Mouse (Mus musculus) forebrain, postnatal 0 days (tissue): ENCODE measurements around the gene Pdpn. TPM values are rescaled to one million over a fixed set of nuclear protein-coding genes. Genes with fewer than 3 reads are reported as not detected.
A peak's percentile ranks its signal among the peaks of the same experiment; 100 is the strongest.

Experiments
- ATAC-seq: fragments of 200-750 bp; cut with Nextera tagmentation; 2 replicates; pipeline ENCODE4 v1.8.0; 2017; ENCODE audit warnings: mild to moderate bottlenecking, moderate library complexity
- DNase-seq: peaks from one replicate; pipeline ENCODE4 v3.0.0-alpha.2; 2015
- H3K27ac ChIP-seq: fragments of 300-500 bp; sonication (generic); 2 replicates; pipeline ENCODE4 v1.5.1; 2014; ENCODE audit warnings: low read depth, mild to moderate bottlenecking, antibody characterized with exemption, low read length, moderate library complexity, mixed read lengths
- H3K27me3 ChIP-seq: fragments of 300-500 bp; sonication (generic); 2 replicates; pipeline ENCODE4 v1.6.1; 2014; ENCODE audit warnings: mild to moderate bottlenecking, low read length, mixed read lengths; ENCODE audit not compliant: insufficient read depth
- H3K36me3 ChIP-seq: fragments of 300-500 bp; sonication (generic); 2 replicates; pipeline ENCODE4 v1.6.1; 2014; ENCODE audit warnings: mild to moderate bottlenecking, moderate library complexity; ENCODE audit not compliant: insufficient read depth
- H3K4me1 ChIP-seq: fragments of 300-500 bp; sonication (generic); 2 replicates; pipeline ENCODE4 v1.6.1; 2014; ENCODE audit warnings: antibody characterized with exemption; ENCODE audit not compliant: insufficient read depth
- H3K4me2 ChIP-seq: fragments of 300-500 bp; sonication (generic); 2 replicates; pipeline ENCODE4 v1.6.1; 2014; ENCODE audit warnings: low read depth, mild to moderate bottlenecking, moderate library complexity
- H3K4me3 ChIP-seq: fragments of 300-500 bp; sonication (generic); 2 replicates; pipeline ENCODE4 v1.5.1; 2014; ENCODE audit warnings: low read depth, low read length, mixed read lengths
- H3K9ac ChIP-seq: fragments of 300-500 bp; sonication (generic); 2 replicates; pipeline ENCODE4 v1.6.1; 2014; ENCODE audit warnings: mild to moderate bottlenecking
- H3K9me3 ChIP-seq: fragments of 300-500 bp; sonication (generic); 2 replicates; pipeline ENCODE4 v1.6.1; 2016; ENCODE audit warnings: low read length
- CTCF ChIP-seq: sonication (generic); IDR thresholded peaks from 2 replicates; pipeline ENCODE4 v1.5.1; 2016; ENCODE audit warnings: antibody characterized with exemption, control low read depth, low read depth
- WGBS: fragments of 180-500 bp; shearing (Covaris S2); extraction: QIAGEN DNeasy Blood & Tissue Kit; methylation state at CpG from one replicate; pipeline ENCODE4 v1.1.7; 2014; 5-methylcytosine and 5-hydroxymethylcytosine counted together
- polyA plus RNA-seq: library from polyadenylated mRNA; unstranded; fragments of >200 nt; fragmentation: Nextera tagmentation; extraction: Ambion mirVana; gene quantifications from 2 replicates; pipeline ENCODE4 v1.2.1, GENCODE M21; 2015
- total RNA-seq: library from RNA; depleted of rRNA; stranded (reverse); fragments of >200 nt; gene quantifications from 2 replicates; pipeline ENCODE4 v1.2.3, GENCODE M21; 2014

The Pdpn gene
- total and polyA plus RNA-seq, 2 experiments from 2014 or later: 36.8 to 38.7 TPM

GRCm38 (mm10) chr4:143280166-143280565 lies 19.2 kb downstream of the Pdpn start:
- ATAC-seq (no peak), DNase-seq (peak; percentile 62)
- Histone ChIP-seq H3K4me2 (no peak overlapping the region), H3K27ac (0 out of 2 replicates have a peak overlapping the region, but pooled peaks have one; percentile 17), H3K9ac (no peak overlapping the region), H3K4me3 (no peak overlapping the region), H3K36me3 (no peaks in the 10 kb centered on the region), H3K27me3 (no peaks in the 10 kb centered on the region), H3K4me1 (peaks cover 11% of the 10 kb centered on the region), H3K9me3 (no peaks in the 10 kb centered on the region)
- TF ChIP-seq CTCF: peak; percentile 66
- 83% methylated on average over 3 of the region's 3 CpGs for WGBS

GRCm38 (mm10) chr4:143279661-143280060 lies 19.7 kb downstream of the Pdpn start:
- Histone ChIP-seq H3K27me3 (no peaks in the 10 kb centered on the region), H3K9me3 (no peaks in the 10 kb centered on the region), H3K4me3 (no peak overlapping the region), H3K27ac (0 out of 2 replicates have a peak overlapping the region, but pooled peaks have one; percentile 17), H3K36me3 (no peaks in the 10 kb centered on the region), H3K9ac (no peak overlapping the region), H3K4me2 (no peak overlapping the region), H3K4me1 (peaks cover 11% of the 10 kb centered on the region)
- 8% methylated on average over 12 of the region's 12 CpGs for WGBS
- DNase-seq (no peak), ATAC-seq (no peak)
- TF ChIP-seq CTCF: no peak

GRCm38 (mm10) chr4:143279016-143279415 lies 20.3 kb downstream of the Pdpn start:
- H3K9ac ChIP-seq: no peak overlapping the region
- no peak overlapping the region for H3K4me3 ChIP-seq
- no peaks in the 10 kb centered on the region for H3K27me3 ChIP-seq
- ATAC-seq: no peak
- peak overlapping the region; percentile 50; the same call in 1 of the 2 replicates for H3K4me2 ChIP-seq
- H3K36me3 ChIP-seq: no peaks in the 10 kb centered on the region
- DNase-seq: no peak
- TF ChIP-seq CTCF: no peak
- peaks cover 11% of the 10 kb centered on the region for H3K4me1 ChIP-seq
- H3K9me3 ChIP-seq: no peaks in the 10 kb centered on the region
- 0 out of 2 replicates have a peak overlapping the region, but pooled peaks have one; percentile 6 for H3K27ac ChIP-seq
- WGBS: 34% methylated on average over 5 of the region's 5 CpGs

GRCm38 (mm10) chr4:143278429-143278871 lies 20.9 kb downstream of the Pdpn start:
- DNase-seq (peak; percentile 70), ATAC-seq (peak; percentile 77)
- TF ChIP-seq CTCF: no peak
- Histone ChIP-seq H3K27me3 (no peaks in the 10 kb centered on the region), H3K9me3 (no peaks in the 10 kb centered on the region), H3K4me2 (peak overlapping the region; percentile 50), H3K4me1 (peaks cover 11% of the 10 kb centered on the region), H3K4me3 (peak overlapping the region; percentile 21), H3K9ac (peak overlapping the region; percentile 33), H3K36me3 (no peaks in the 10 kb centered on the region), H3K27ac (0 out of 2 replicates have a peak overlapping the region, but pooled peaks have one; percentile 6)
- WGBS: 5% methylated on average over 14 of the region's 14 CpGs

GRCm38 (mm10) chr4:143277319-143277718 lies 22.0 kb downstream of the Pdpn start:
- no peak for DNase-seq
- Histone ChIP-seq H3K4me3 (no peak overlapping the region), H3K4me2 (no peak overlapping the region), H3K9ac (no peak overlapping the region), H3K9me3 (no peaks in the 10 kb centered on the region), H3K4me1 (peaks cover 11% of the 10 kb centered on the region), H3K27ac (no peak overlapping the region), H3K27me3 (no peaks in the 10 kb centered on the region), H3K36me3 (no peaks in the 10 kb centered on the region)
- WGBS: 94% methylated on average over 6 of the region's 6 CpGs
- TF ChIP-seq CTCF: no peak
- no peak for ATAC-seq

GRCm38 (mm10) chr4:143271571-143271970 lies 27.8 kb downstream of the Pdpn start:
- no peak for DNase-seq
- 58% methylated on average over 6 of the region's 6 CpGs for WGBS
- H3K4me3 ChIP-seq: no peak overlapping the region
- no peaks in the 10 kb centered on the region for H3K36me3 ChIP-seq
- no peak overlapping the region for H3K9ac ChIP-seq
- no peaks in the 10 kb centered on the region for H3K9me3 ChIP-seq
- ATAC-seq: no peak; the same call in 1 of the 2 replicates
- no peak for TF ChIP-seq CTCF
- no peaks in the 10 kb centered on the region for H3K4me1 ChIP-seq
- no peak overlapping the region for H3K27ac ChIP-seq
- H3K4me2 ChIP-seq: no peak overlapping the region
- H3K27me3 ChIP-seq: no peaks in the 10 kb centered on the region

- Histone ChIP-seq H3K4me3 (no peak overlapping the region), H3K4me2 (no peak overlapping the region), H3K9ac (no peak overlapping the region), H3K27ac (no peak overlapping the region), H3K27me3 (no peaks in the 10 kb centered on the region), H3K4me1 (no peaks in the 10 kb centered on the region), H3K9me3 (no peaks in the 10 kb centered on the region), H3K36me3 (no peaks in the 10 kb centered on the region)
- no peak for DNase-seq
- TF ChIP-seq CTCF: no peak
- WGBS: 82% methylated on average over 3 of the region's 3 CpGs
- ATAC-seq: no peak
These were observed 28.5 kb downstream of the Pdpn start for GRCm38 (mm10) chr4:143270903-143271302.
